Mouse (Mus musculus) erythroblast, embryonic 14.5 days (primary cell): ENCODE measurements at regions not wholly inside any gene's neighbourhood (a gene's known extent, or its start where the extent isn't known, plus 50 kb on each side); places are given as distances from the start of the nearest gene placed in this dataset.
"Not testable (repeated sequence)": the region's sequence is repeated elsewhere in the genome, so short reads cannot be mapped to it uniquely, and the experiment has no call there.

Experiments
- GATA1 ChIP-seq: IDR thresholded peaks from 2 replicates; pipeline ENCODE4 v1.6.1; 2012; ENCODE audit warnings: low read length, inconsistent platforms, mixed read lengths
- TAL1 ChIP-seq: IDR thresholded peaks from 3 replicates; pipeline ENCODE4 v1.6.1; 2012; ENCODE audit warnings: low read length, inconsistent platforms, mixed read lengths

DNA sequence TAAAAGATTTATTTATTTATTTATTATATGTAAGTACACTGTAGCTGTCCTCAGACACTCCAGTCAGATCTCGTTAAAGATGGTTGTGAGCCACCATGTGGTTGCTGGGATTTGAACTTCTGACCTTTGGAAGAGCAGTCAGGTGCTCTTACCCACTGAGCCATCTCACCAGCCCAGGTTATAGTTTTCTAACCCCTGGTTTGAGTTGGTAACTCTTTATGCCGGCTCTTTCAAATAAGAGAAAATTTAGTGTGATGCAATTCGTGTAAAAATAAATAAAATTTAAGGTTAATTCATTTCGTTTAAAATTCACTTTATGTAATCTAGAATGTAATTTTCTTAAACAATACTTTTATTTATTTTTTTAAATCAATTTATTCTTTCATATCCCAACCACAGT, 153.7 kb upstream of the Dmrta1 start:
- TF ChIP-seq GATA1, TAL1: not testable (repeated sequence)
